Mouse (Mus musculus) thymus, adult 2 months (tissue): ENCODE measurements around the gene Sp6.

Source experiments
- CTCF ChIP-seq: fragments of 200-500 bp; IDR thresholded peaks from 2 replicates; pipeline ENCODE4 v1.5.1; 2012; ENCODE audit warnings: mild to moderate bottlenecking, control low read depth, low read length, moderate library complexity, borderline replicate concordance; ENCODE audit not compliant: control insufficient read depth, poor library complexity, insufficient read depth; ENCODE audit errors: extremely low read depth
- POLR2A ChIP-seq: fragments of 200-500 bp; IDR thresholded peaks from 2 replicates; pipeline ENCODE4 v1.6.1; 2012; ENCODE audit warnings: mild to moderate bottlenecking, low read length, control low read depth, moderate library complexity; ENCODE audit not compliant: control insufficient read depth, poor library complexity, insufficient read depth; ENCODE audit errors: extremely low read depth

- TF ChIP-seq POLR2A (no peak), CTCF (no peak)
These were observed 16.3 kb upstream of the Sp6 start for GRCm38 (mm10) chr11:96996773-96997379.
